Mouse (Mus musculus) fibroblast of lung, adult 2 months (primary cell): ENCODE data around the gene Zfp536.
"Not testable (repeated sequence)": the region's sequence is repeated elsewhere in the genome, so short reads cannot be mapped to it uniquely, and the experiment has no call there.

Experiments used
- DNase-seq: peaks from one replicate; pipeline ENCODE4 v3.0.0-alpha.2; 2011; ENCODE audit warnings: low read depth

Zfp536 gene

GRCm38 (mm10) chr7:37758886-37759285, 14.6 kb downstream of the Zfp536 start:
- DNase-seq: no peak

- no peak for DNase-seq
Observed at GRCm38 (mm10) chr7:37753024-37753423, 20.4 kb downstream of the Zfp536 start.

DNA sequence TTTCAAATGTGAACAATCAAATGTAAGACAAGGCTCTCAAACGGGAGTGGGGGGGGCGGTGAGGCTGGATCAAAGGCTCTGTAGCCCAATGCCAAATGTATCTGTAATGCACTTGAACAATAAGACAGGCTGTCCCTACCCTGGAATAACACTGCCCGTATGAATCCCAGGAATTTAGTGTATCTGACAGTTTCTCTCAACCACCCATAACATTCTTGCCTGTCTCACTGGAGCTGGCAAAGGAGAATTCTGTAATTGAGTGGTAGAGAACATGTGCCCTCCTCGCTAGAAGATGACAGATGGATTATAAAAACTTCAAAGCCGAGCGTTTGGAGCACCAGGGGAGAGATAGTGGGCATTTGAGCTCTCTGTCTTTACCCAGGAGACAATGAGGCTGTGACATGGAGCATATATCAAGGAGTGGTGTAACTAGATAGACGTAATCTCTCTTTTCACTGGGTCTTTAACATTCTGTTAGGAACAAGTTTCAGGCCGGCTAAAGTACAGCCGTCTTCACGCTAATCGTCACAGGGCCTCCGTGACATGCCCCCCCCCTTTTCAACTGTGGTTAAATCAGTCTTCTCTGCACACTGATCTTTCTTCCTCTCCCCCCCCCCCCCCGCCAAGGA, 27.2 kb downstream of the Zfp536 start:
- no peak for DNase-seq

DNA sequence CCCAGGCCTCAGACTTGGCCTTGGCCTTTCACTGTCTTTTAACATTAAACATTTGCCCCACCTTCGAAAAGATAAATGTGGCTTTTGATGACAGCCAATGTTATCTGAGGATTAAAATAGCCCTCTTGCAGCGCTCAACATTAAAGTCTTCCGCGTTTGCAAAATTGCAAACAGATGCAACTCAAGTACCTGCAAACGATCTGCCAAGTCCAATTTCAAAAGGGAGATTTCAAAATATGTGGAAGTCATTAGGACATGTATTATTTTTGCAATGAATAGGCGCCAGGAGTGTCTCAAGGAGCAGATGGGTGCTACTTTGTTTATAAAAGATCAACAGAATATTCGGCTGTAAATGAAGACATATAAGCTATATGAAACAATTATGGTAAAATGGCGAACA, 30.1 kb downstream of the Zfp536 start:
- DNase-seq: no peak

DNA sequence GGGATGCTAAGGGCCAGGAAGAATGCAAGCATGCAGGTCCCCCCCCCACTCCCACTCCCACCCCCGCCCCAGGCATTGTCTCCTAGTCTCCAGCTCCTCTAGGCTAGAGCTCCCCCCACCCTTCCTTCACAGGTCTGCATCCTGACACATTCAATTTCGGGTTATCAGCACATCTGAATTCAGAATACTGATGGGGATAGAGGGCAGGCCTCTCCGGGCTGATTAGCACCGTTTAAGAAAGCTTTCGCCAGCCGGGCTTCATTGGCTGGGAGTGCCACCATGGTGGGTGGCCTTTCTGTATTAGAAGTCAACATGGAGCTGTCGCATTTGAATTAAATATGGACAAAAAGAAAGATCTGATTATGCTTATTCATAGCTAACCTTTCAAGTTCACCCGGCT, 36.2 kb downstream of the Zfp536 start:
- DNase-seq: no peak

- no peak for DNase-seq
Observed at GRCm38 (mm10) chr7:37736413-37736720, 37.1 kb downstream of the Zfp536 start.

- DNase-seq: no peak
Observed at GRCm38 (mm10) chr7:37735707-37736412, 37.6 kb downstream of the Zfp536 start.

DNA sequence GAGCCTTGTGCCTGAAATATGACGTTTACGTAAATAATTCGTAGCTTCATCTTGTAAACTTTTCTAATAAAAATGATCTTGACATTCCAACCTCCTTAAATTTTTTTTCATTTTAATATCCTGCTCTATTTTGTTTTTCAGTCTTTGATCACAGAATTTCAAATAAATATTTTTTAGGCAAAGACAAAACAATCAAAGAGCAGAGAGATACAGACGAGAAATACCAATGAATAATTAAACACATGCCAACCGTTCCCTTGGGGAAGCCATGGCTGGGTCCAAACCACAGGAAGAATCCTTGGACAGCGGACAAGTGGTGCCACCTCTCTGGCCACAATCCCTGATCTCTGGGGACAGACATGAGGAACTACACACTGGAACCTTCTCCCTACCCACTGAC, 38.3 kb downstream of the Zfp536 start:
- DNase-seq: no peak

DNA sequence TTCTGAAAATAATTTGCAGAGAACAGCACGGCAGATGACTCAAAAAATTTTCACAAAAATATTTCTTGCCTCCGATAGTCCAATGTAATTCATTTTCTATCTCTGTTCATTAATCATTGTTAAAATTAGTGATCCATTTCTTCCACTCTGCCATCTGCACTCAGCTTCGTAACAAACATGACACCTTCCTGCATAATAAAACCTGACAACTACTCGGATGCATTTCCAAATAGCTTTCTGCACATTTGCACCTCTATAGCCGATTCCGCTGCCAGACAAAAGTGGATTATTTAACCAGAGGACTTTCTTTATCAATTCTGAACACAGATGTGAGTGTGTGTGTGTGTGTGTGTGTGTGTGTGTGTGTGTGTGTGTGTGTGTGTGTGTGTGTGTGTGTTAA, 38.9 kb downstream of the Zfp536 start:
- DNase-seq: no peak

GRCm38 (mm10) chr7:37733996-37734395, 39.4 kb downstream of the Zfp536 start:
- DNase-seq: no peak

GRCm38 (mm10) chr7:37732741-37733140, 40.7 kb downstream of the Zfp536 start:
- DNase-seq: no peak

- DNase-seq: no peak
Observed at GRCm38 (mm10) chr7:37727746-37728145, 45.7 kb downstream of the Zfp536 start.

- DNase-seq: no peak
Observed at GRCm38 (mm10) chr7:37724002-37724790, 49.2 kb downstream of the Zfp536 start.

DNA sequence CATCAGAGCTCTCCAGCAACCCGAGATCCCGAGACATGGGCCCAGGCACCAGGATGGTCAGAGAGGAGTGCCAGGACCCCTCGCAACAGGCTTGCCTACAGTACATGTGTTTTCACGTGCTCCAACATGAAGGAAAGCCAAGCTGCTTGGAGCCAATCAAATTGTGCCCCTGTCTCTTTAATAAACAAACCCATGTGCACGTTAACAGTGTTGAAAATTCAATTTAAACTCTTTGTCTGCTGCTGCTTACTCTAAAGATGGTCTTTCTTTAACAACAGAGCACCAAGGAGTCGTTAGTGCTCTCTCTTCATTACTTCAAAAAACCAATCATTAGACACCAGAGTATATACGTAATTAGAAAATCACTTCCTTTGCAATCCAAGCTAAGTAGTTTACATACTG, 50.2 kb downstream of the Zfp536 start:
- no peak for DNase-seq

DNA sequence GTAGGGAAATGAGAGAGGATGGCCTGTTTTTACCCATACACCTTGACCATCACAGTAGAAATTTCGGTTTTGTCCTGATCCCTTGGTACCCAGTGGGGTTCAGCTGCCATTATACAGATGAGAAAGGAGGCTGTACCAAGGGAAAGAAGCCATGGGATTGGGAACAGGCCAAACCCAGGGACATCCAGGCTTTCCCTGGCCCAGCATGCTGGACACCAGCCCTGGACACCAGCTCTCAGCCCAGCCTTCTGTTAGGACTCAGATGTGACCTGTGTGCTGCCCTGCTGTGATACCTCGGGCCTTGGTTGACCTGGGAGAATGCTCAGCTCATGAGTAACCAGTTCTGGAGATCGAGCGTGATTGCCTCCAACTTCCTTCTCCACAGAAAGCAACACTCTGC, 51.8 kb downstream of the Zfp536 start:
- DNase-seq: no peak

DNA sequence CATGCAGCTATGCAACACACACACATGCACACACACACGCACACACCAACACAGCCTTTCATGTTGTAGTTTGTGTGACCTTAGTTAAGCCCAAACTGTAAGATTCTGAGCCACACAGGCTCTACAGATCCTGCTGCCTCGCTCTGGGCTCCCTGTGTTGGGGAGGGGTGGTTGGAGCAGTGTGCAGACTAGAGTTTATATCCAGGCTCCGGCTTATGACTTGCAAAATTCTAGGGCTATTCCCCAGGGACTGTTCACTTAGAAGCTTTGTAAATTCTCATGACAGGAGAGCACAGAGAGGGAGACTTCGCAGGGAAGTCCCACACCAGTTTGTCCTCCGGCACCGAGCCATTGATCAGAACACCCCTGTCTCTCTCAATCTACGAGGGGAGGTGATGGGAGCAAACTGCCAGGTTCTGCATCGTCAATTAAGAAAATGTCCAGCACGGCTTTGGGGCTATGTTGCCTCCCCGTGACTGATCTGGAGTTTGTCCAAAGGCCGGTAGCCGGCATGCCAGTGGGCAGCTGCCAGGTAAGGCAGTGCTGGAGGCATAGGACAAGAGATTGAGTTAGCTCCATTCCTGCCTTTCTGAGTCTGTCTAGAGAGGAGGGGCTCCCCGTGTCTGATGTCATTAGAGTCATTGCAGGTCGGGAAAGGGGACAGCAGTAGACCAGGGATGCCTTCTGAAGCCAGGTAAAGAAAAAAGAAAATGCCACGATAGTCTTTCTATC, 54.6 kb downstream of the Zfp536 start:
- no peak for DNase-seq

- no peak for DNase-seq
Observed at GRCm38 (mm10) chr7:37717071-37717470, 56.4 kb downstream of the Zfp536 start.

DNA sequence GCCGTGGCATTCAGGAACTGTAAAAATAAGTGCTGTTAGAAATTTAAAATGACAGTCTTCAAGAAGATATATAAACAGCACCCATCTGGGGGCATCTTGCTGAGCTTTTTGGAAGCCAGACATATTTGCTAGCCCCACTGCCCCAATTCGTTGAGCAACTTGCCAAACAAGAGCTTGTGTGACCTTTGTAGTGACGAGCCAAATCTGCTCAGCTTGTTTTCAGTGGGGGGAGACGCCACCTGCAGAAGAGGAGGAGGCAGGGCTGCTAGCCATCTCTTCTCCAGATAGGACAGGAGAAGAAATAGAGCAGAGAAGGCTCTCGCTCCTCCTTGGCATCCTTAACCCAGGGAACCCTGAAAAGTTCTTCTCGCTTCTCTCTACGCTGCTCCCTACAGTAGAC, 56.8 kb downstream of the Zfp536 start:
- DNase-seq: no peak

- DNase-seq: no peak
Observed at GRCm38 (mm10) chr7:37704464-37704863, 69.0 kb downstream of the Zfp536 start.

GRCm38 (mm10) chr7:37697378-37697777, 76.1 kb downstream of the Zfp536 start:
- DNase-seq: not testable (repeated sequence)

GRCm38 (mm10) chr7:37695066-37695465, 78.4 kb downstream of the Zfp536 start:
- peak; percentile 2 for DNase-seq

DNA sequence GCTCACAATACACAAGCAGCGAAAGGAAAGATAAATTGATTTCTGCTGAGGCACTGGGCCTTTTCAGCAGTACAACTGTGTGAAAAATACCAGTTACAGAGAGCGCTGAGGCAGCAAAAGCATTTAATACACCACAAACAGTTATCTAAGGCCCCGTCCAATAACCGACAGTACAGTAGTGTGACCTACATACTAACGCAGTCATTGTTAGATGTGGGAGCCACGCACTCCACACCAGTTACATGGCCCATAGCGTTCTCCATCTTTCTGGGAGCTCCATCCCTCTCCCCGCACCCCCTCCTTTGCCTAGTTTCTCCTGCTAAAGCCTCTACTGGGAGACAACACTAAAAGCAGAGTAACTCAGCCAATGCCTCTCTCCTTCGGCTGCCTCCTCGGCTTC, 82.8 kb downstream of the Zfp536 start:
- no peak for DNase-seq
